8 mouse cellular contexts compared by ENCODE assay signal in genomic region chr1:164456731-164457130, GRCm38 (mm10). TPM values are rescaled to one million over a fixed set of nuclear protein-coding genes. Genes with fewer than 3 reads are reported as not detected.
DNase-seq lines count a peak whose midpoint lies in the region; ATAC-seq lines count a peak whose summit lies in the region.

No protein-coding gene starts in this region.

- peak overlapping the region; percentile 53 for H3K4me3 ChIP-seq in neural tube, embryonic 11.5 days (ENCODE audit: low read depth, low read length)
- H3K4me3 ChIP-seq in midbrain, embryonic 12.5 days: peak overlapping the region; percentile 70

- peak overlapping the region; percentile 68; the same call in 1 of the 2 replicates for H3K9ac ChIP-seq in neural tube, embryonic 11.5 days (ENCODE audit: low read length)
- peak overlapping the region; percentile 75 for H3K9ac ChIP-seq in midbrain, embryonic 12.5 days (replicated peaks)

- no peak for ATAC-seq in CD4-positive, CD25-positive, alpha-beta regulatory T cell, adult 4 months
- ATAC-seq in neural tube, embryonic 11.5 days (ENCODE audit: insufficient read depth, low FRiP score, low TSS enrichment): no peak
- ATAC-seq in midbrain, embryonic 12.5 days (ENCODE audit: low FRiP score, low read depth): no peak
- no peak for ATAC-seq in megakaryocyte-erythroid progenitor cell, adult 5-6 weeks (replicated peaks; ENCODE audit: low FRiP score, low TSS enrichment, poor library complexity, severe bottlenecking)

- WGBS in neural tube, embryonic 11.5 days: 7% methylated on average over 8 of the region's 8 CpGs
- 5% methylated on average over 8 of the region's 8 CpGs for WGBS in midbrain, embryonic 12.5 days

- no peaks in the 10 kb centered on the region for H3K36me3 ChIP-seq in neural tube, embryonic 11.5 days (ENCODE audit: control insufficient read depth, insufficient read depth, low read length)
- H3K36me3 ChIP-seq in midbrain, embryonic 12.5 days: peaks cover 16% of the 10 kb centered on the region; the same call in 1 of the 2 replicates

- peak; percentile 41 for DNase-seq in CD4-positive, CD25-positive, alpha-beta regulatory T cell, adult 2 months (ENCODE audit: low read depth, low spot score)
- DNase-seq in neural tube, embryonic 11.5 days (ENCODE audit: low spot score): no peak
- no peak for DNase-seq in neural tube, embryonic 10.5 days (ENCODE audit: extremely low spot score, low spot score)
- peak; percentile 18 for DNase-seq in heart, postnatal 4 days
- no peak for DNase-seq in urinary bladder, postnatal 10 days (ENCODE audit: low spot score)

- 0 out of 2 replicates have a peak, but pooled peaks cover 3% of the 10 kb centered on the region for H3K27me3 ChIP-seq in neural tube, embryonic 11.5 days (ENCODE audit: control insufficient read depth, insufficient read depth, low read length)
- peaks cover 34% of the 10 kb centered on the region for H3K27me3 ChIP-seq in midbrain, embryonic 12.5 days

- peak overlapping the region; percentile 75 for H3K4me2 ChIP-seq in neural tube, embryonic 11.5 days (ENCODE audit: low read depth)
- H3K4me2 ChIP-seq in midbrain, embryonic 12.5 days (replicated peaks): peak overlapping the region; percentile 79

- H3K9me3 ChIP-seq in neural tube, embryonic 11.5 days (ENCODE audit: control insufficient read depth, low read length): no peaks in the 10 kb centered on the region
- H3K9me3 ChIP-seq in midbrain, embryonic 12.5 days: no peaks in the 10 kb centered on the region

- no peak overlapping the region for H3K27ac ChIP-seq in neural tube, embryonic 11.5 days (ENCODE audit: low read depth, low read length)
- H3K27ac ChIP-seq in midbrain, embryonic 12.5 days (replicated peaks): peak overlapping the region; percentile 94; the same call in 1 of the 2 replicates

- H3K4me1 ChIP-seq in neural tube, embryonic 11.5 days (ENCODE audit: control insufficient read depth, insufficient read depth, low read length): no peaks in the 10 kb centered on the region
- peaks cover 41% of the 10 kb centered on the region for H3K4me1 ChIP-seq in midbrain, embryonic 12.5 days

RNA-seq across cellular contexts. Expression of gene Atp1b1, which starts 1.4 kb away (rescaled TPM):
- polyA plus RNA-seq in CD4-positive, CD25-positive, alpha-beta regulatory T cell, adult 4 months (2017; shearing (Covaris generic)): 1 to 10 TPM; 3.4 to 4.1 TPM
- 24.2 and 24.5 TPM in 2 replicates for polyA plus RNA-seq in neural tube, embryonic 11.5 days (2014; fragmentation: Nextera tagmentation; extraction: Ambion mirVana)
- total RNA-seq in heart, postnatal 4 days (2021): 100 to 1,000 TPM; 423 to 424 TPM
- polyA plus RNA-seq in midbrain, embryonic 12.5 days (2016; fragmentation: Nextera tagmentation; extraction: Ambion mirVana): 45.5 and 50.5 TPM in 2 replicates
- total RNA-seq in megakaryocyte-erythroid progenitor cell, adult 5-6 weeks (2014; fragmentation: Nextera tagmentation): 1.8 and 15.5 TPM in 2 replicates
- 5.1 TPM in 1 of 2 replicates, not detected in the other for total RNA-seq in megakaryocyte-erythroid progenitor cell, adult 5-6 weeks (2017)

Comparison
In these comparisons a context has a peak if more than half of its experiments do, and no peak if none do; other contexts are left out.
1. DNase-seq: peak in CD4-positive, CD25-positive, alpha-beta regulatory T cell, adult 2 months (single experiment) and heart, postnatal 4 days (single experiment); none in neural tube, embryonic 11.5 days (single experiment), neural tube, embryonic 10.5 days (single experiment) and urinary bladder, postnatal 10 days (single experiment).